Mouse (Mus musculus): ENCODE measurements at regions not wholly inside any gene's neighbourhood (a gene's known extent, or its start where the extent isn't known, plus 50 kb on each side); places are given as distances from the start of the nearest gene placed in this dataset.

DNA sequence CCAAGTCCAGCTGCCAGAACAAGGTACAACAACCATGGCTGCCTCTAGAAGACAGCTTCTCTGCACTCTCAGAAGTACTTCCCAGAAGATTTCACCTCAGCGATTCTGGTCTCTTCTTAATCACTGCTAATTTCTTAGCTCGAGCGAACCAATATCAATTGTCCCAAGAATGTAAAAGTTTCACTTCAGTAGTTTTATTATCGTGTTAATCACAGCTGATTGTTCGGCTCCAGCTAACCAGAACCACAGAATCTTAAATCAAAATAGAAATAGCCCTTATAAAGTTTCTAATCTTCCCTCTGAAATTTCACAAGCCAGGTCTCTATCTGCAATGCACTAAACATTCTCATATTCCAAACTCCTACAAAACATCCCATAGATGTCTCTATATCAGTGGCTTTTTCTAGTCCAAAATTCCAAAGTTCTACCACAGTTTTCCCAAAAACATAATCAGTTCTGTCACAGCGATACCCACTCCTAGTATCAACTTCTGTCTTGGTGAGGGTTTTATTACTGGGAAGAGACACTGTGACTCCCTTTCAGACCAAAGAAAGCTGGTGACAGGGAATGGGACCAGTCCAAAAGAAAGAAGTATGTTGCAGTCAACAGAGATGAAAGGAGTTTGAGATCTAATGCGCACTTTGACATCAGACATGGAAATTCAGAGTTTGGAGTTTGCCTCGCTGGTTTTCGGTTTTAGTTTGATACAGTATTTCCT lies 130.2 kb downstream of the Gm10283 start:
- no peak overlapping the region for H3K4me3 ChIP-seq
- no peaks in the 10 kb centered on the region for H3K27me3 ChIP-seq

GRCm38 (mm10) chr8:60348291-60348690 lies 154.7 kb downstream of the Gm10283 start:
- no peaks in the 10 kb centered on the region for H3K4me1 ChIP-seq
- 24% methylated on average over 2 of the region's 2 CpGs for WGBS
- no peak overlapping the region for H3K9ac ChIP-seq
- no peaks in the 10 kb centered on the region for H3K9me3 ChIP-seq
- H3K4me2 ChIP-seq (replicated peaks) = no peak overlapping the region
- ATAC-seq (ENCODE audit: low FRiP score, low read depth) = no peak
- H3K27me3 ChIP-seq = no peaks in the 10 kb centered on the region
- no peak overlapping the region for H3K27ac ChIP-seq
- no peaks in the 10 kb centered on the region for H3K36me3 ChIP-seq
- H3K4me3 ChIP-seq = no peak overlapping the region

More for the DNA sequence above, 130.2 kb downstream of the Gm10283 start:
- H3K27ac ChIP-seq = no peak overlapping the region
- ATAC-seq (ENCODE audit: low FRiP score, low read depth) = no peak
- no peak overlapping the region for H3K9ac ChIP-seq
- no peak overlapping the region for H3K4me2 ChIP-seq (replicated peaks)
- H3K36me3 ChIP-seq = no peaks in the 10 kb centered on the region
- H3K9me3 ChIP-seq = no peaks in the 10 kb centered on the region
- no peaks in the 10 kb centered on the region for H3K4me1 ChIP-seq
- 86% methylated on average over 9 of the region's 9 CpGs for WGBS

- no peaks in the 10 kb centered on the region for H3K9me3 ChIP-seq
- no peak overlapping the region for H3K27ac ChIP-seq
- WGBS = 70% methylated on average over 6 of the region's 6 CpGs
- no peaks in the 10 kb centered on the region for H3K27me3 ChIP-seq
- ATAC-seq (ENCODE audit: low FRiP score, low read depth) = no peak
- H3K4me3 ChIP-seq = no peak overlapping the region
- H3K9ac ChIP-seq = no peak overlapping the region
- no peak overlapping the region for H3K4me2 ChIP-seq (replicated peaks)
- no peaks in the 10 kb centered on the region for H3K36me3 ChIP-seq
- no peaks in the 10 kb centered on the region for H3K4me1 ChIP-seq
Measured at GRCm38 (mm10) chr8:60345830-60346420, 157.1 kb downstream of the Gm10283 start.

GRCm38 (mm10) chr8:60315478-60315877 lies 187.5 kb downstream of the Gm10283 start:
- Histone ChIP-seq H3K9me3 (no peaks in the 10 kb centered on the region), H3K4me3 (no peak overlapping the region), H3K27me3 (no peaks in the 10 kb centered on the region), H3K27ac (no peak overlapping the region), H3K4me2 (replicated peaks) (no peak overlapping the region), H3K36me3 (no peaks in the 10 kb centered on the region), H3K9ac (no peak overlapping the region), H3K4me1 (peaks cover 8% of the 10 kb centered on the region; the same call in 1 of the 2 replicates)
- 14% methylated on average over 3 of the region's 3 CpGs for WGBS
- ATAC-seq (ENCODE audit: low FRiP score, low read depth) = peak; percentile 72; the same call in 1 of the 2 replicates

DNA sequence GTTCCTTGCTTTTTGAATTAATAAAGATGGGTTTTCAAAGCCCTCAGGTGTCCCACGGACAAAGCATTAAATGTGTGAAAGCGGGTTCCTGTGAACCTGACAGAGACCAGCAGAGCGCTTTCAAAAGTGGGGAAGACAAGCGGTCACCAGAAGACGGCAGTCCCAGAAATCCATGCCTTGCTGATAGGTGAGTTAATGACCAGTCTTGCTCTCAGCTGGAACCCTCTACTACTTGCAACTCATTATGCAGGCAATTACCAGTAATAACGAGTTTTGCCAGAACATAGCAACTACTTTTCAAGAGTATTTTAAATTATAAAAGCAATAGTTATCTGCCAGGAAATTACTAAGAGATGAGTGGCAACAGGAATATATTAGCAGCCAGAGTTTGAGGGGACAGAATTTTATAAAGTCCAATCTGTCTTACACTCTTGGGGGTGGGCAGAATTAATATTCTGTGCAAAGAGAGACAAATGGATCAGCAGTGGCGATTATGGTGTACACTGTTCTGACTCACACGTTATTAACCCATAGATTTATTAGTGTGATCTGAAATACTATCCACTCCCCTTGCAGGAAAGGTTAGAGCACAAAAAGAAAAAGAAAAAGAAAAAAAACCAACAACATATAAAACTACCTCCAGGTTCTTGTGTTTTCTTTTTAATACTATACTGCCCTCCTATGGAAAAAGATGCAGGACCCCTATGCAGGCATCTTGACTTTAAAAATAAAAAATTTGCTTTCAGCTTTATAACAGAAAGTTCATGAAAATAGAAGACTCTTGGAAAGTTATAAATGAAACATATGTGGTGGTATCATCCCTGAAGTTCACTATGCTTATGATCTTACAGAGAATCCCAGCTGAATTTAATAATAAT lies 188.8 kb downstream of the Gm10283 start:
- H3K4me3 ChIP-seq = no peak overlapping the region
- H3K4me1 ChIP-seq = peaks cover 8% of the 10 kb centered on the region; the same call in 1 of the 2 replicates
- H3K36me3 ChIP-seq = no peaks in the 10 kb centered on the region
- no peak overlapping the region for H3K9ac ChIP-seq
- no peak overlapping the region for H3K4me2 ChIP-seq (replicated peaks)
- no peaks in the 10 kb centered on the region for H3K9me3 ChIP-seq
- 0 out of 2 replicates have a peak, but pooled peaks have one; percentile 8 for ATAC-seq (ENCODE audit: low FRiP score, low read depth)
- H3K27ac ChIP-seq = no peak overlapping the region
- H3K27me3 ChIP-seq = no peaks in the 10 kb centered on the region
- 22% methylated on average over 8 of the region's 8 CpGs for WGBS

GRCm38 (mm10) chr8:60310136-60310535 lies 192.9 kb downstream of the Gm10283 start:
- Histone ChIP-seq H3K4me2 (replicated peaks) (no peak overlapping the region), H3K27ac (no peak overlapping the region), H3K9ac (no peak overlapping the region), H3K4me1 (peaks cover 2% of the 10 kb centered on the region; the same call in 1 of the 2 replicates), H3K27me3 (no peaks in the 10 kb centered on the region), H3K4me3 (no peak overlapping the region), H3K36me3 (no peaks in the 10 kb centered on the region), H3K9me3 (no peaks in the 10 kb centered on the region)
- no peak for ATAC-seq (ENCODE audit: low FRiP score, low read depth)
- WGBS = 46% methylated on average over 2 of the region's 2 CpGs

DNA sequence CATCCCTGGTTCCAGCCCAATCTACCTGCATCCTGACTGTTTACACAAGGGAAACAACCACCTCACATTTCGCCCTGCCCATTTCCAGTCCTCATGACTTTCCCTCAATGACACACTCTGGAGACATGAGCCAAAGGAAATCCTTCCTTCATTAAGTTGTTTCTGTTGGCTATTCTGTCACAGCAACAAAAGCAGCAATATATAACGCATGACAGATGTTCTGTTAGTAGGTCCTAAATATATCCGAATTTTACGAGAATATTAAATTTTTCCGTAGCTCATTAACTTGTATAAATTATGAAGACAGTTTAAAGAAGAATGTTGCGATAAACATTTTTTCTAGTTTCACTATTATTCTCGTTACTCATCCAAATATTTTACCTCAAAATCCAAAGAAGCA lies 201.7 kb downstream of the Gm10283 start:
- H3K4me2 ChIP-seq (replicated peaks) = no peak overlapping the region
- no peaks in the 10 kb centered on the region for H3K36me3 ChIP-seq
- H3K27me3 ChIP-seq = no peaks in the 10 kb centered on the region
- no peaks in the 10 kb centered on the region for H3K9me3 ChIP-seq
- H3K4me3 ChIP-seq = no peak overlapping the region
- no peak overlapping the region for H3K9ac ChIP-seq
- H3K27ac ChIP-seq = no peak overlapping the region
- WGBS = 42% methylated on average over 7 of the region's 7 CpGs
- ATAC-seq (ENCODE audit: low FRiP score, low read depth) = no peak
- H3K4me1 ChIP-seq = peaks cover 4% of the 10 kb centered on the region; the same call in 1 of the 2 replicates

DNA sequence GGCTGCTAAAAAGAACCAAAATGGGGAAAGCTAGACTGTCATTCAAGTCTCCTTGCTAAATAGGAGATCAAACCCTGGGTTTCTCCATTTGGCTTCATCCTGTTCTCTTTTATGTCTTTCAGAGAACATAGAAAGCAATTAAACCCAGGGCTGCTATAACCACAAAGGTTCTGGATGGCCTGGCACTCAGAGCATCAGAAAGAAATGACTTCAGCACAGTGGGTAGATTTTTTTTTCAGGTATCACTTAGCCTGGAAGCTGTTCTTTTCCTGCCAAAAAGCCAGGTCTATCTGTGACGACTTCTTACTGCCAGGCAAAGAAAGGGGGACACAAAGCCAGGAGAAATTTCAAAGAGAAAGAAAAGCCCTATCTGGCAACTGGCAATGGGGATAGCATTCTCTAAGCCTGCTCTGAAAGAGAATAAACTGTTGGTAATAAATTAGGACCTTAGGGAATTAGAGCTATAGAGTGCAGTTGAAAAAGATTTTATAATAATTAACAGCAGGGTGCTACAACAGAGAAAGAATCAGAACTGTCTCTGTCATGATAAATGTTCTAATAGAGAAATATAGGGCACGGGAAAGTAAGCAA lies 225.7 kb downstream of the Gm10283 start:
- Histone ChIP-seq H3K4me2 (replicated peaks) (no peak overlapping the region), H3K36me3 (no peaks in the 10 kb centered on the region), H3K4me3 (no peak overlapping the region), H3K9me3 (no peaks in the 10 kb centered on the region), H3K9ac (no peak overlapping the region), H3K4me1 (no peaks in the 10 kb centered on the region), H3K27ac (no peak overlapping the region), H3K27me3 (no peaks in the 10 kb centered on the region)
- 34% methylated on average over 2 of the region's 2 CpGs for WGBS
- ATAC-seq (ENCODE audit: low FRiP score, low read depth) = no peak

DNA sequence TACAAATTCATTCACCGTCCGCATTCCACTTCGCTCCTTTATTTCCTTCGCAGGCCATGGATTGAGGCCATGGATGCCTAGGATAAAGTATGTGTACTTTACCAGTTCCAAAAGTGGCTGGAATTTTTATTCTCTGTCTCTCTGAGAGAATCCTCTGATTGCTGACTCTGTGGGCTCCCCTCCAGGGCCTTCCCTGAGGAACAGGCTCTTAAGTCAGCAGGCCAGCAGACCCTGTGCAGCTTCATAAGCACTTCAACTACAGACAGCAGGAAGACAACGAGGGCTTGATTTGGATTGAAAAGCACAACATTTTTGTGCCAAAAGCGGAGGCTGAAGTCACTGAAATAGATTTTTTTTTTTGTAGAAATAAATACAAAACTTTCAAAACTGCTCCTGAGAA lies 252.7 kb downstream of the Gm10283 start:
- Histone ChIP-seq H3K4me1 (0 out of 2 replicates have a peak, but pooled peaks cover 2% of the 10 kb centered on the region), H3K4me2 (replicated peaks) (no peak overlapping the region), H3K9ac (no peak overlapping the region), H3K27me3 (no peaks in the 10 kb centered on the region), H3K36me3 (no peaks in the 10 kb centered on the region), H3K9me3 (no peaks in the 10 kb centered on the region), H3K27ac (no peak overlapping the region), H3K4me3 (no peak overlapping the region)
- peak; percentile 69 for ATAC-seq (ENCODE audit: low FRiP score, low read depth)
- WGBS = 59% methylated on average over 6 of the region's 6 CpGs

DNA sequence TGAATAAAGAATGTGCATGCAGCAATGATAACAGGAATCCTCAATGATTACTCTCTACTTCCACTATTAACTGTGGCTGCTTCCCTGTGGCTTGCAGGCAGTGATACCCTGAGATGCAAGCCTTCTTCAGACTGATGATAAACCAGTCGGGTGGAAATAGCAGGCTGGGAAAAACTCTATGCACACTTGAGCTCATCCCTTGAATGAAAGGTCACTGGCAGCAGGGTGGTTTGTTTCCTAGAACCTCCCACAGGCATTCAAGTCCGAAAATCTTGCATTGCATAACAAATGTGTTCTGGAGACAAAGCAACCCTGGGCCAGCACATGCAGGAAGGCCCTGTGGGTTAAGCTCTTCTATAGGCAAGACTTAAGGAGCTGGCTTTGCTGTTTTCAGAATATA lies 253.3 kb downstream of the Gm10283 start:
- 0 out of 2 replicates have a peak, but pooled peaks cover 2% of the 10 kb centered on the region for H3K4me1 ChIP-seq

DNA sequence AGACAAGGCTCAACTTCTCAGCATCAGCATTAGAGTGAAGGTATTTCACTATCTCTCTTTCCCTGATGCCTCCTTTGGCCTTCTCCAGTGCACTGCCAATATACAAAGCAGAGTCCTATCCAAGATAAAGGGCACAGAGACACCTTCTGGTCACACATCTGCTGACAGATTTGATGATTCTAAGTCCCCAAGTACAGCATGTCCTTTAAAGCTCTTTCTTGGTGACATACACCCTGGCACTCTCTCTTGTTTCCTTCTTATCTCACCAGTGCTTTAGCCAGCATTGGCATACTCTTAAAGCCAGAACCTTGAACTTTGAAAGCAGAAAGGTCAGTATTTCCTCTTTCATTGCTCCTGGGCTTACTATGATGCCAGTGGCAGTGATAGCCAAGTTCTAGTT lies 255.4 kb downstream of the Gm10283 start:
- 0 out of 2 replicates have a peak, but pooled peaks cover 2% of the 10 kb centered on the region for H3K4me1 ChIP-seq
- no peak overlapping the region for H3K27ac ChIP-seq
- H3K9ac ChIP-seq = no peak overlapping the region
- H3K27me3 ChIP-seq = no peaks in the 10 kb centered on the region
- no peak overlapping the region for H3K4me3 ChIP-seq
- no peaks in the 10 kb centered on the region for H3K9me3 ChIP-seq
- H3K36me3 ChIP-seq = no peaks in the 10 kb centered on the region
- no peak overlapping the region for H3K4me2 ChIP-seq (replicated peaks)
- no peak for ATAC-seq (ENCODE audit: low FRiP score, low read depth)

More for the DNA sequence above, 253.3 kb downstream of the Gm10283 start:
- 48% methylated on average over 2 of the region's 2 CpGs for WGBS
- ATAC-seq (ENCODE audit: low FRiP score, low read depth) = 0 out of 2 replicates have a peak, but pooled peaks have one; percentile 15
- Histone ChIP-seq H3K27me3 (no peaks in the 10 kb centered on the region), H3K27ac (no peak overlapping the region), H3K9me3 (no peaks in the 10 kb centered on the region), H3K4me3 (no peak overlapping the region), H3K9ac (no peak overlapping the region), H3K36me3 (no peaks in the 10 kb centered on the region), H3K4me2 (replicated peaks) (no peak overlapping the region)

- Histone ChIP-seq H3K27me3 (no peaks in the 10 kb centered on the region), H3K4me3 (no peak overlapping the region), H3K9ac (no peak overlapping the region), H3K27ac (no peak overlapping the region), H3K9me3 (no peaks in the 10 kb centered on the region), H3K4me2 (replicated peaks) (no peak overlapping the region), H3K36me3 (no peaks in the 10 kb centered on the region), H3K4me1 (no peaks in the 10 kb centered on the region)
- ATAC-seq (ENCODE audit: low FRiP score, low read depth) = no peak
Measured at GRCm38 (mm10) chr8:60241366-60241765, 261.6 kb downstream of the Gm10283 start.

Measured in limb, embryonic 13.5 days (tissue).